Mouse (Mus musculus) cortical plate, adult 2 months (tissue): ENCODE data around the gene Serpinf2.

Experiments
- CTCF ChIP-seq: fragments of 200-500 bp; IDR thresholded peaks from 2 replicates; pipeline ENCODE4 v1.5.1; 2011; ENCODE audit warnings: mild to moderate bottlenecking, control low read depth, low read length; ENCODE audit not compliant: insufficient read depth; ENCODE audit errors: extremely low read depth
- POLR2A ChIP-seq: fragments of 200-500 bp; IDR thresholded peaks from 2 replicates; pipeline ENCODE4 v1.6.1; 2011; ENCODE audit warnings: mild to moderate bottlenecking, low read length, control low read depth; ENCODE audit not compliant: insufficient read depth; ENCODE audit errors: extremely low read depth

GRCm38 (mm10) chr11:75441034-75441433 lies 1.6 kb upstream of the Serpinf2 start:
- TF ChIP-seq CTCF (no peak), POLR2A (no peak)
